Mouse (Mus musculus) ovary, postnatal 36 days (tissue): ENCODE measurements around the gene Capns1.
A peak's percentile ranks its signal among the peaks of the same experiment; 100 is the strongest.
"Not testable (repeated sequence)": the region's sequence is repeated elsewhere in the genome, so short reads cannot be mapped to it uniquely, and the experiment has no call there.

Source experiments
- DNase-seq: peaks from one replicate; pipeline ENCODE4 v3.0.0; 2022; ENCODE audit warnings: low spot score, mixed read lengths

Gene Capns1

DNA sequence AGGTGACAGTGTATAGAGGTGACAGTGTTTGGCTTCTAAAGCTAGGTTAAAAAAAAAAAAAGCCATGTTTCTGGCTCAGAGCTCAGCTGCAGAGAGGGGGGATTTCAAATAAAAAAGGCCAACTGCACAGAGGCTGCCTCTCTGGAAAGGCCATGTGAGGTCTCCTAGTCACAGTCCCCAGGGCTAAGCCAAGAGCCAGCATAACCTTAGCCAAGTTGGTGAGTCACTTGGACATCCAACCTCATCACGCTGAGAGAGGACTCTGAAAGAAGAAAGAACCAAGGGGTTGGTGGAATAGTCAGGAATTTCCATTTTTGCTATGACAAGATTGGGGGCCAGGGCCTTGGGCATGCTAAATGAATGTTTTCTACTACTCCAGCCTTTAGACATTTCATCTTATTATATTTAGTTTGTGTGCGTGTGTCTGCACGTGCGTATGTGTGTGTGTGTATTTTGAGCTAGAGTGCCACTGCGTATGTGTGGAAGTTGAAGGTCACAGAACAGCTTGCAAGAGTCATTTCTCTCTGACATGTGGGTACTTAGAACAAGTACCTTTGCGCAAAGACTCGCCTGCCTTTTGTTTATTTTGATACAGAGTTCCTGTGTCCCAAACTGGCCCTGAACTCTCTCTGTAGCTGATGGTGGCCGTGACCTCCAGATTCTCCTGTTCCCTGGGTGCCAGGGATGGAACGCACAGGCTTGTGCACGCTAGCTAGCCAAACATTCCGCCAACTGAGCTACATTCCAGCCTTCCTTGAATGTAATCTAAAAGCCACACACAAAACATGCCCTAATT is 4.5 kb upstream of the Capns1 start:
- DNase-seq: no peak

DNA sequence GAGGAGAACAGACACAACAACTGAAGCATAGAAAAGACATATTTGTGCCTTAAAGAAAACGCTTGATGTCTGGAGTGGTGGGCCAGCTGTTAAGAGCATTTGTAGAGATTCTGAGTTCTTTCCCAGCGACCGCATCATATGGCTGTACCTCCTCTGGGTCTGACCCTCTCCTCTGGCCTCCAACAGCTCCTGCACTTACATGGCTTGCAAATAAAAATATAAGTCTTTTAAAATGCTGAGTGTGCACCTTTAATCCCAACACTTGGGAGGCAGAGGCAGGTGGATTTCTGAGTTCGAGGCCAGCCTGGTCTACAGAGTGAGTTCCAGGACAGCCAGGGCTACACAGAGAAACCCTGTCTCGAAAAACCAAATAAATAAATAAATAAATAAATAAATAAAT is 2.0 kb upstream of the Capns1 start:
- DNase-seq: not testable (repeated sequence)

DNA sequence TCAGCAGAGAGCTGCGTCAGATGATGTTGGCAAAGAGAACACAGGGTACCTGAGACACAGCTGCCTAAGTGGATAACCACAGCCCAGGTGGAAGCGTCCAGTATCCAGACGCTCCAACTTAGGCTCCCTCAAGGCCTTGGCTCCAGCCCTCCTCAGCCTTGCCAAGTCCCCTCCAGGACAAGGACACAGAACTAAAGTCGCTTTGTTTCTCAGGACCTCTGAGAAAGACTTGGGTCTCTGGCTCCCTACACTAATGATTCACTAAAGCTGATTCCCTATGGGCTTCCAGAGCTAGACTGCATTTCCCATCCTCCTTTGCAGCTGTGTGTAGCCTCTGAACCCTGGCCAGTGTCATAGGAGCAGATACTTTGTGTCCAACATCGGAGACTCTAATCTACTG is 1.6 kb upstream of the Capns1 start:
- no peak for DNase-seq

DNA sequence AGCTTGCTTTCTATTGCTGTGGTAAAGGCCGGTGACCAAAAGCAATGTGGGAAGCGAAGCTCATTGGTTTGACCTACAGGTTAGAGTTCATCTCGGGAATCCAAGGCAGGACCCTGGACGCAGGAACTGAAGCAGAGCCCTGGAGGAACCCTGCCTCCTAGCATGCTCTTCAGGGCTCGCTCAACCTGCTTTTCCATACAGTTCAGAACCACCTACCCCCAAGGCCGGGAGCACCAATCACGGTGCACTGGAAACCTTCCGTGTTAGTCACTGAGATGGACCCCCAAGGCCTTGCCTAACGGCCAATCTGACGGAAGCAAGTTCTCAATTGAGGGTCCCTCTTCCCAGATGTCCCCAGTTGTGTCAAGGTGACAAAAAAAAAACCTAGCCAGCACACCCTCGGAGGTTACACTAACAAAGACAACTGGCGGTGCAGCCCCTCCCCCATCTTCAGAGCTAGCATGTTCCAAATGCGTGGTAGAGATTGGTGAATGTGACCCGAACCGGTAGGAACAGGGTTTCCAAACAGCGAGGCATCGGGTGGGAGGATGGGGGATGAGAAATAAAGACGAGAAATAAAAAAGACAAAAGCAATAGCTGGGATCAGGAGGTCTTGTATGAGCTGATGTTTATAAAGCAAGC is 1.0 kb upstream of the Capns1 start:
- no peak for DNase-seq

DNA sequence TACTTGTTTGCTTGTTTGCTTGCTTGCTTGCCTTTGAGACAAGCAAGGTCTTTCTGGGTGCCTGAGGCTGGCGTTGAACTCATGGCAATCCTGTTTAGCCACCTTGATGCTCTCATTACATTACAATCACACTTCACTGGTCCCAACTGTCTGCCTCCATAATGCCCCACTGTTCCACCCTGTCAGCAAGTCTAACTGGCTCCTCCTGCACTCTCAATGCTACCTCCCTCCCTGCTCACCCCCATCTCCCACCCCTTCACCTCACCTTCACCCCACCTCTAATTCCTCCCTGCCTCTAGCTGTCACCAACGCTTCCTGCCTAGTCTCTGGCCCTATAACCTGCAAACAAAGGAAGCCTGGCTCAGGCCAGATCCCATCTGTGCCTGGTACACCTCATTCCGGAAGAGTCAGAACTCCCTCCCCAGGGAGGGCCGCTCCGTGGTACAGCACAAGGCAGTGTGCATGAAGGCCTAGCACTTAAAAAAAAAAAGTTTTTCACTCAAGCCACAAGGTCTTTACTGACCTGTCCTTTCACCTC is 950 bp downstream of the Capns1 start:
- no peak for DNase-seq

DNA sequence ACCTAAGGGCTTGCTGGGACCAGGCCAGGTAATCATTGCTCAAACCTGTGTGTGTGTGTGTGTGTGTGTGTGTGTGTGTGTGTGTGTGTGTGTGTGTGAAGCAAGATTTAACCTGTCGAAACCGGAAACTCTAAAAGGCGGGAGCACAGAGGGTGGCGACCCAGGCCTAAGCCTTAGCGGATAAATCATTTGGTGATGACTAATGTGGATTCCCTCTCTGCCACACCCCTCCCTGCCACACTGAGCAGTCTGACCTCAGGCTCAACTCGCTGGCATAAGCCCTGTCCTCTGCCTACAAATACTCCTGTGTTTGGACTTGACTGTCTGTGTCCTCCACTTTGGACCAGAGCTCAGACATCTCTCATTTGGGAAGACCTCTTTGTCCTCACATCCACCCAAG is 2.4 kb downstream of the Capns1 start:
- DNase-seq: no peak

DNA sequence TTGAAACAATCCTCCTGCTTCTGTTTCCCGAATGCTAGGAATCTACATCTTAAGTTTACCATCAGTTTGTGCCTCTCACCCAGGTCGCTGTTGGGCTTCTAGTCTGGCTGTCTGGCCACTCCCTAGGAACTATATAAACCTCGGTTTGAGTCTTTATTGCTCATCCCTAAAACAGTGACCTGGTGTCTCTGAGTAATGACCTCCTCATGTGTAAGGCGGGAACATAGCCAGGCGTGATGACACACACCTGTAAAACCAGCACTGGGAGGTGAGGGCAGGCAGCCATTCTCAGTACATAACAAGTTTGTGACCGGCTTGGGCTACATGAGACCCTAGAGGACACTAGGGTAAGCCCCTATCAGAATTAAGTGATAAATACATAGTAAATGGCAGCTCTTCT is 3.1 kb downstream of the Capns1 start:
- no peak for DNase-seq

DNA sequence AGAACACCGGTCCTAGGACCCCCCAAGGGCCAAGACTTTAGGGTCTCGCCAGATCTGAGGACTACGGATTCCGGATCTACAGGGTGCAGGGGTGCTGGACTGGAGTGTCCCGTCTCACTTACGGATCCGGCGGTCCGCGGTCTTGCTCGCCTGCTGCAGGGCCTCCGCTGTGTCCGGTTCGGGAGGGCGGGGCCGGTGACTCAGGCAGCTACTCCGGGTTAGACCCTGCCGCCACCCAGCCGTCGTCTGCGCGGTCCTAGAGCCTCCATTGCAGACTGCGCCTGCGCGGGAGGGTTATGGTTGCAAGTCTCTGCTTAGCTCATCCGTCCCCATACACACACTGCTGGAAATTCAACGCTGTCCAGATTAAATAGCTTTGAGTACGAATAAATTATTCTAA is 3.7 kb downstream of the Capns1 start:
- peak; percentile 94 for DNase-seq

DNA sequence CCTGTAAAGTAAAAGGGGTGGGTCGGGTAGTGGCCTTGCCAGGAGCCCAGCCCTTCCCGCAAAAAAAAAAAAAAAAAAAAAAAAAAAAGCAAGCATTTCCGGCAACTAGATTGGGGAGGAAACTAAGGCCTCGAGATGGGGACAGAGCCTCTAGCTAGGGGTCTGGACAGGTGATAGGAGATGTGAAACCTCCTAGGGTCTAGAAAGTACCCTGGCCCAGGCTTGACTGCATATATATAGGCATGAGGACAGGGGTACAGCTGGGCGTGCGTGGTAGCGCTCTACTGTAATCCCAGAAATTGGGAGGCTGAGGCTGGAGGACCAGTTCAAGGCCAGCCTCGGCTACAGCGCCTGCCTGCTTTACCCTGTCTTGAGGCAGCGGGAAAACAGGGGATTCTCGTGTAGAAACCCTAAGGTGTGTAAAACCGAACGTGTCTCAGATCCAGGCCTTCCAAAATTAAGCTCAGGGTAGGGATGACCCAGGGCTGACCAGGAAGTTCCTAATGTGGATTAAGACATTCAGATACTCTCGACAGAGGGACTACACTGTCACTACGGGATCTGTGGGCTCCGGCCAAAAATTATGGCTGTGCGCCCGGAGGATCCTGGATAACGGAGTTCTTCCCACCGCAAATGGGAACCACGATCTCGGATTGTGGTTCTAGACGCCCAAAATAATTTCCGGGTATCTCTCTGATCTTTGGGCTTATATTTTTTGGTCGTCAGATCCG is 4.3 kb downstream of the Capns1 start:
- DNase-seq: no peak

DNA sequence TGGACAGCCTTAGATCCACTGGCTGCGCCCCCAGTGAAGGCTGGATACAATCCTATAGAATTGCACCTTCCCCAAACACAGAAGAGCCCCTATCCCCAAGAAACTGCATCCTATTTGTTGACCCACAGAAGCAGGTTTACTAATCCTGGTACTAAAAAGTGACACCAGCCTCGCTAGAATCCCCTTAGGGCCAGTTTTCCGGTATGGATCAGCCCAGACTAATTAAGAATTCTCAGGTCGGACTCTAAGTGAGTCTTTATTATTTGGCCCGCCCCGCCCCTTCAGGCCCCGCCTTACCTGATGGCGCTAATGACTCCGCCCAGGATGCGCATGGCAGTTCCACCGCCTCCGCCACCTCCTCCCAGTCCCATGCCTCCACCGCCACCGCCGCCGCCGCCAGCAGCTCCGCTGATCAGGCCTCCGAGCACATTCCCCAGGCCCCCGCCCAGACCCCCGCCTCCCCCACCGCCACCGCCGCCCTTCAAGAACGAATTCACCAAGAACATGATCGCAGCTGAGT is 5.0 kb downstream of the Capns1 start:
- peak; percentile 79 for DNase-seq

DNA sequence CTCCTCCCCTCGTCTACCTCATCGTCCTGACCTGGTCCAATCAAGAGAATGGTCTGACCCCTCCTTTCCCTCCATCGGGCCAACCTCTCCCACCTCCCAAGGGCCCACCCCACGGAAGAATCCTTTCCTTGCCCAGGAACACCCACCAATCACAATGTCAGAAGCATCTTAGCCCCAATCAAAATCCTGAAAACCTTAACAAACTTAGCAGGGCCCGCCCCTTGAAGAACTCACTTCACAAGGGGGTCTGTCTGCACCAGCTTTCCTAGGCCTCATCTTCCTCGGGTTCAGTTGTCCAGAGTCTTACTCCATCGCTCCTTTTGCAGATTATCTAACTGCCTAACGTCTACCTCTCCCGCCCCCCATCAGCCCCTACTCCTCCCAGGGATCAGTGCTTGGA is 5.6 kb downstream of the Capns1 start:
- no peak for DNase-seq

DNA sequence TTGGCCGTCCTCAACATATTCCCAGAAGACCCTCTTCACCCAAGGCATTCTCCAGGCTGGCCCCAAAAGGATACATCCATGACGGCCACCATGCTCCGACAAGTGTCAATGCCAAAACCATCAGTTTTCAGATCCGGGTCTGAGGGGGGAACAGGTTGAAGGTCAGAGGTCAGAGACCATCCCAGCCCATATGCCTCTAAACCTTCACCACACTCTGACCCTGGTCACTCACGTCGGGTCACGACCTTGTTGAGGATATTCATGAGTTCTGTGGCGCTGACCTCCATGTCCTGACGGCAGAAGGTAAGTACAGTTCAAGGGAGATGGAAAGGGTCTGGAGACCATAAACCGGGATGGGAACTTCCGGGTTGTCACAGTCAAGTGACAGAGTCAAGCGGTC is 6.5 kb downstream of the Capns1 start:
- no peak for DNase-seq

DNA sequence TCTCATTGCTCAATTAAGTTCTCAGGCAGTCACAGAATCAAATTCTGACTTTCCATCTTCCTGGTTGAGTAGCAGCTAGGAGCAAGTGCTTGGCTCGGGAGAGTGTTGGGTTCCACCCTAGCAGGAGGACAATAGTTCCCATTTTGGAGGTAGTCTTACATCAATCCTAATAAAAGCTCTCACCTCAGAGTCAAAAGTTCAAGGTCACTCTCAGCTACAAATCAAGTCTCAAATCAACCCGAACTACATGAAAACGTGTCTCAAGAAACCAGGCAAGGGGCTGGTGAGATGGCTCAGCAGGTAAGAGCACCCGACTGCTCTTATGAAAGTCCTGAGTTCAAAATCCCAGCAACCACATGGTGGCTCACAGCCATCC is 9.5 kb downstream of the Capns1 start:
- no peak for DNase-seq

DNA sequence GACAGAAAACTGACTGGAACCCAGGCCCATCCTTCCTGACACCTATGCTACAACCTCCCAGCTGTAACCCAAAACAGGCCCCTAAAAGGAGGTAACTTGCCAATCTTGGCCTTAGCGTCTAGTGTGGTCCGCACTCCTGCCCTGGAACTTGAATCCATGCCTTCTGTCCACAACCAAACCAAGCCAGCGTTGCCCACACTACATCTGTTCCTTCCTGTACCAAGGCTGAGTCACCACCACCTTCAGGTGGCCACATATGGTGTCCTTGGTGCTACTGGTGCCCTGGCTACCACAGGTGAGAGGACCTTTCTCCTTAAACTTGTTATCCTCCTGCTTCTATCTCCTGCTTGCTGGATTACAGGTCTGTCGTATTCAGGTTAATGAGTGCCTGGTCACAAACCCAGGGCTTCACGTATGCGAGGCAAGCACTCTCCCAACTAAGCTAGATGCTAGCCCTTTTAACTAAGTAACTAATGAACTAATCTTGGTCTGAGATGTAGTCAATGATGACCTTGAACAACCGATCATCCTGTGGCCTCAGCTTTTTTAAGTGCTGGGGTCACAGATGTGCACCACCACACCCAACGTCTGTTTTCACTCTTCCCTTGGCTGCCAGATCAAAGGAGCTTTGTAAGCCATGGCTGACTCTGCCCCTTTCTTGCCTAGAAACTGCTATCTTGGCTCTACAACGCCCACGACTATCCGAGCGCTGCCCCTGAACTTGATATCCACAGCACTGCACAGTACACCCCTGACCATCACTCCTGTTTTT is 10.1 kb downstream of the Capns1 start:
- DNase-seq: no peak

DNA sequence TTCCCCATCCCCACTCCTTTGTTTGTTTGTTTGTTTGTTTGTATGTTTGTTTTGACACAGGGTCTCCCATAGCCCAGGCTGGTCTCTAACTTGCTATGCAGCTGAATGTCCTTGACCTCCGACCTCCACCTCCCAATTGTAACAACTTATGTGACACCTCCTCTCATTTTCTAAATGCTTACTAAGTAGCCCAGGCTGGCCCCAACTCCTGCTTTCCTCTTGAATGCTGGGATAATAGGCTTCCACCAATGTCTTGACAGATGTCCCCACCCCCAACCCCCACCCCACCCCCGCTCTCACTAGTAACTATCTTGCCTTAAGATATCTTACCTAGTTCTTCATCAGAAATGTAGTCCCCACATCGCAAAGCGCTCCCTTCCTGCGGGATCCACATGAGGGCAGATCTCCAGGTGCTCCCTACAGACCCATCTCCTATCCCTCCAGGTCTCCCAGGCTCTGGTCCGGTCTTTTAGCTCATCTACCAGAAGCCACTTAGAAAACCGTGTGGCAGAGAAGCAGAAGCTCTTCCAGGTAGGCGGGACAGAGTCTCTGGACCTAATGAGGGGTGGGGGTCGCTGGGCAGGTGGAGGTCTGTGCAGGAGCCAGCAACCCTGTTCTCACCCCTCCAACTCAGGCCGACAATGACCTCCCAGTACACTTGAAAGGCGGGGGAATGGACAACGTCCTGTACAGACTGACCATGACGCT is 13.8 kb downstream of the Capns1 start:
- no peak for DNase-seq

DNA sequence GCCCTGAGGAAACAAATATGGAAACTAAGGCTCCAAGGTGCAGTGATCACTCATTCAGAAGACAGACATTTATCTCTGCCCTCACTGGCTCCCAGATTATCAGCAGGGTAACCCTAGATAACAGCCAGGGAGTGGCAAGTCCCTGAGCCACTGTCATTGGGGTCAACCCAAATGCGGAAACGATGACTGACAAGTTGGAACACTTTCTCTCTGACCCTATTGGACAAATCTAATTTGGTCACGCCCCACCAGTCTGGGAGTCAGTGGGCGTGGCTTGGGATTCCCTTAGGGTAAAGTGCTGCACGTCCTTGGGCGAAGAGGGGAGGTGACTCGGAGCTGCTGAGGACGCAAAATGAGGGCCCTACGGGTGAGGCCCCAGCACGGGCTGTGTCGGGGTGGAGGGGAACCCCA is 14.7 kb downstream of the Capns1 start, which contains the start of gene Cox7a1:
Gene Cox7a1, plus strand, starts transcription at position 266 of the 411 bp plus-strand sequence.
- peak; percentile 77 for DNase-seq

DNA sequence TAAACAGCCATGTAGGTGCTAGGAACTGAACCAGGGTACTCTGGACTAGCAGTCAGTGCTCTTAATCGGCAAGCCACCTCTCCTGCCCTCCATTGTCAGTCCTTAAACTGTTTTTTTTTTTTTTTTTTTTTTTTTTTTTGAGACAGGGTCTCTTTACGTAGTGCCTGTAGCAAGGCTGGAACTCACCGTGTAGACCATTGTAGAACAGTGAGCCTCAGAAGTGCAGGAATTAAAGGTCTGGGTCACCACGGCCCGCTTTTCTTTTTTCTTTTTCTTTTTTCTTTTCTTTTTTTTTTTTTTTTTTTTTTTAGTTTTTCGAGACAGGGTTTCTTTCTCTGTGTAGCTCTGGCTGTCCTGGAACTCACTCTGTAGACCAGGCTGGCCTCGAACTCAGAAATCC is 15.4 kb downstream of the Capns1 start:
- DNase-seq: not testable (repeated sequence)

DNA sequence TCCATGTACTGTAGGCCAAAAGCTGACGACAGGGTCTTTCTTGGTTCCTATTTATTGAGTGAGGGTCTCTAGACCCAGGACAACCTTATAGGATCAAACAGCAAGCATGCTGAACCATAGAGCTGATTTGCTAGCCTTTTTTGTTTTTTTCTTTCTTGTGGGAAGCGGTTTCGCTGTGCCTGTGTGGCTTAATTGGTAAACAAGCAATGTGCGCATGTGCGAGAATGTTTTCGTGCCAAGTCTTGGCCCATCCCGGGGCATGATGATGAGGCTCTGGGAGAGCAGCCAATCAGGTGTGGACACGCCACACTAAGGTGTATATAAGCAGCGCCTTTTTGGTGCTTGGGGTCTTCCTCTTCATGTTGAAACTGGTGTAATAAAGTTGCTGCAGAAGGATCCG is 16.7 kb downstream of the Capns1 start:
- DNase-seq: not testable (repeated sequence)

DNA sequence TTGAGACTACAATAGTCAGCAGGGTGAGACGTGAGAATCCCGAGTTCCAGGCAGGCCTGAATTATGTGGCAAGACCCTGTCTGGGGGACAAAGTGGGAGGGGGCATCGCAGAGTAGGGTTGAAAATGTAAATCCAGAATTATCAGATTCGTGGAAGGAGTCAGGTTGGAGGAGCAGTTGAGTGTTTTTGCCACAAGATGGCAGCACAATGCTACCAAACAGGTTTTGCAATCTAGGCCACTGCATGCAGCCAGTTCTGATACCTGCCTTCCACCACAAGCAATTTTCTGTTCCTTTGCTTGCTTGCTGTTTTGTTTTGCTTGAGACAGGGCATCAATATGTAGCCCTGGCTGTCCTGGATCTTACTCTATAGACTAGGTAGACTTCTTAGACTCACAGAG is 17.3 kb downstream of the Capns1 start:
- DNase-seq: peak; percentile 57

DNA sequence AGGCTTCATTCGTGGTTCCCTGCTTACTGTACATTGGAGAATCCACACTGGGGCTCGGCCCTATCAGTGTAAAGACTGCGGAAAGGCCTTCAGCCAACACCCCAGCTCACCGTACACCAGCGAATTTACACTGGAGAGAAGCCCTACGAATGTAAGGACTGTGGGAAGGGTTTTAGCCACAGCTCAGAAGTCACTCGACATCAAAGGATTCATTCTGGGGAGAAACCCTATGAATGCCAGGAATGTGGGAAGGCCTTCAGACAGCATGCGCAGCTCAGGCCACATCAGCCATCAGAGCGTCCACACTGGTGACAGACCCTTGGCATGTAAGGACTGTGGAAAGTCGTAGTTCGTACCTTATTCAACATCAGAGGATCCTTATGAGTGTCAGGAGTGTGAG is 20.4 kb downstream of the Capns1 start:
- no peak for DNase-seq

DNA sequence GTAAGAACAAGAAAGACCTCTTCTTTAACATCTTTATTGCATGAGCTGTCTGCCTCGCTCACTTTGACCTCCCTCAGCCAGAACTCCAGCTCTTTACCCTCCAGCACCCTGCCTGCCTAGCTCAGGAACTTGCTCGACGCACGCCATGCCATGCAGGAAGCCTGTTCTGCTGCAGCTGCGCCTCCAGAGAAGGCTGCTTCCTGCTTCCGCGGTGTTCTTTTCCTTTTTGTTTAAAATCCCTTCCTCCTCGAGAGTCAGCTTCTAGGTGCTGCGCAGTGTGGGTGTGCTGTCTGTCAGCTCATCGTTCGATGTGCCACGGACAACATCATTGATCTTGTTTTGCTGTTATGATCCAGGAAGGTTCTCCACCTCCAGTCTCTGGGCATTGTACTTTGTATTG is 22.1 kb downstream of the Capns1 start:
- DNase-seq: no peak
